Mouse (Mus musculus): ENCODE measurements at regions not wholly inside any gene's neighbourhood (a gene's known extent, or its start where the extent isn't known, plus 50 kb on each side); places are given as distances from the start of the nearest gene placed in this dataset.

DNA sequence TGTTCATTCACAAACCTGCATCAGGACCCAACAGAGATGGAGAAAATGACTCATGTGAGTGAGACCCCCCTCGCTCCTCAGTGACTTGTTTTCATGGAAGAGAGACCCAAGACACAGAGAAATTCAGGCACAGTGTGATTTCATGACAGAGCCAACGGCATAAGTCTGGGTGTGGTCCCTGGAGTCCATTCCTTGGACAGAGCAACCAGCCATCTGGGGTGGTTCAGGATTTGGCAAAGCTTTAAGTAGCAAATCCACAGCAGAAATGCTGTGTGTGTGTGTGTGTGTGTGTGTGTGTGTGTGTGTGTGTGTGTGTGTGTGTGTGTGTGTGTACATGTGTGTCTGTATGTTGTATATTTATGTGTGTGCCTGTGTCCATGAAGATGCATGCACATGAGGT is 101.0 kb upstream of the Tmem132c start:
- TF ChIP-seq CTCF (IDR thresholded peaks at IDR 0.05; ENCODE audit: low read depth) (no peak), EP300 (optimal IDR thresholded peaks at IDR 0.05) (no peak)

All from stomach, postnatal 0 days (tissue).